Mouse (Mus musculus) adrenal gland, adult (tissue): ENCODE data around the gene Pou3f1.
"Not testable (repeated sequence)": the region's sequence is repeated elsewhere in the genome, so short reads cannot be mapped to it uniquely, and the experiment has no call there.

Source experiments
- DNase-seq, 2 experiments: peaks; one replicate each; pipeline ENCODE4 v3.0.0; 2022 to 2023; ENCODE audit warnings: low spot score in 1 of 2; ENCODE audit not compliant: inconsistent age in 2 of 2

Pou3f1 gene

DNA sequence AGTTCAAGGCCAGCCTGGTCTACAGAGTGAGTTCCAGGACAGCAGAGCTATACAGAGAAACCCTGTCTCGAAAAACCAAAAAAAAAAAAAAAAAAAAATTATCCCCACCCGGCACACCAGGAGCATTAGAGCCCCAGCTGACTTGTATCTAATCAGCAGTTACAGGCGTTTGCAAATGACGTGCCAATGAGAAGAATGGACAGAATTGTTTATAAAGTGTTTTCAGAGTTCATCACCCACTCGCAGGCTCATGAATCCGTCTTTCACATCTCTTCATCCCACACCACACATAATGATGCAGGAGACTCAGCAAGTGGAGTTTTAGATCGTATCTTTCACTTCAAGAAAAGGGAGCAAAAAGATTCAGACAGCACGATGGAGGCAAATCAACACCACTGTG lies 28.8 kb downstream of the Pou3f1 start:
- no peak for DNase-seq

DNA sequence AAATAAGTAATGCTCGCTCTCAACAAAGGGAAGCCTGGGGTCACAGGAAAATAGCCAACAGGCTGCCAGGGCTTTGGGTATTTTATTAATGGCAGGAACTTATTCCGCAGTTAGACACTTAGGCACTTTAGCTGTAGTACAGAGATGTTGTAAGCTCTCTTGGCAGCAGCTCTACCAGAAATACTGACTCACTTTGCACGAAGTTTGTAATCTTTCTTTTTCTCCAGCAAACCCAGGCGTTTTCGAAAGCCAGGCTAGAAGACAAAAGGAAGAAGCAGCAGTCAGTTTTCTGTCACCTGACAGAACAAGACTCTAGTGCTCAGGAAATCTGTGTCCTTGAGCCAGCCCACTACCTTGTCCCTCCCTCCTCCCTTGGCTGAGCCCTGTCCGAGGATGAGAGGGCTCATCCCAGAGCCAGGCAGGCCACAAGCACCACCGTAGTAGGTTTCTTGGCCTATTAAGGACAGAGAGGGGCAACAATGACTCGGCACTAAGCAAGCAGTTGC lies 29.3 kb downstream of the Pou3f1 start:
- peak; percentile 55 to 89 for DNase-seq

DNA sequence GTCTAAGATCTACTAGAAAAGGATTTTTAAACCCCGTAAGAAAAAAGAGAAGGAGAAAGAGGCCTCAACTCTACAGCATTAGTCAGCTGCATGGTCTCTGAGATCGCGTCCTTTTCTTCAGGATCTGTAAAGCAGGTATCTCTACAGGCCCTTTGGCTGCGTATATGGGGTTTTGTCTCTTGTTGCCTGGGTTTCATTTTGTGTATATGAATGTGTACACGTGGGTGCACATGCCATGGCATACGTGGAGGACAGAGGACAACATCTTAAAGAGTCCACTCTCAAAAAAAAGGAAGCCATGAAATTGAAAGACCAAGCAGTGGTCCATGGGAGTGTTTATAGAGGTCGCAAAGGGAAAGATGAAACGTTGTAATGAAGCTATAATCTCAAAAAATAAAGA lies 34.8 kb downstream of the Pou3f1 start:
- DNase-seq, result no peak

DNA sequence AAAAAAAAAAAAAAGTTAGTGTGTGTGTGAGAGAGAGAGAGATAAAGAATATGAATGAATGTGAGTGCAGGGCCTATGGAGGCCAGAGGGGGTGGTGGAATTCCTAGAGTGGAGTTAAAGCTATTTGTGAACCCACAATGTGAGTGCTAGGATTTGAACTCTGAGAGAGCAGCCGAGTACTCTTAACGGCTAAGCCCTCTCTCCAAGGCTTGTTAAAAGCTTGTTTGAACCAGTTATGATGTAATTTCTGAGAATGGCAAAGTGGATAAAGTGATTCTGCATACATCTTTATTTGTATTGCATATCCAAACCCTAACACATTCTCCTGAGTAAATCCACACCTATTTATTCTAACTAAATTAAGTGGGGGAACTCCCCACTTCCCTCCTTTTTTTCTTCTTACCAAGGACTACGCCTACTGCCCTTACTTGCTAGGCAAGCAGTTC lies 35.8 kb downstream of the Pou3f1 start:
- no peak for DNase-seq

DNA sequence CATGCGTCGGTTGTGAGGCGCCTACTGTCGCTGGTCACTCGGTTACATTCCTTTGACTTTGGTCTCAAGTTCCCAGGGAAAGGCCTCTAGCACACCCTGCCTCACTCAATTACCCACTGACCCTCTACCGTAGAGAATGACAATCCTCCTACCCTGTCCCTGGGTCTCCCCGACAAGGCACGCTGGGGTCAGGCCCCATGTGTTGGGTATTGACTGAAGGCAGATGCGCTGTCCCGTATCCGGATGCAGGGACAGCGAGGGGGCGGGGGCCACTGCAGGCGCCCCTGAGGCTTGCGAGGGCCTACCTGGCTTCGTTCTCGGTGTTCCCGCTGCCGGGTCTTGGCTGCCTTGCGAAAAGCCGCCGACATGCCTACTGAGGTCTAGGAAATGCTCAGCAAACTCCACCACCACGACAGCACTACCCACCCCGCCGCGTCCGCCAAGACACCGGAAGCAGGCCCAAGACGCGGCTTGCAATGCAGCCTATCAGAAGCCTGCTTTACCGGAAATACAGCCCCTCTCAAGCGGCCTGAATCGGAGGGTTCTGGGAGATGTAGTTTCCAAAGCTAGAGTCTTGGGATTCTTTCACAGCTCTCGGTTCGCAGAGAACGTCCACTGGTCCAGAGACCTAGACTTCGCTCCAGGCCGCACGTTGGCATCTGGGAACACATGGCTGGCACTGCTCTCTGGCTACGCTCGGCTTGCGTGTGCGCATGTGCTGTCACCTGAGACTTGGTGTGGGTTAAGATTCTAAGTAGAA lies 36.7 kb downstream of the Pou3f1 start, which contains the start of gene Utp11:
Gene Utp11 (minus strand): TSS at position 466 of the 760 bp plus-strand sequence.
- peak; percentile 90 to 96 for DNase-seq

DNA sequence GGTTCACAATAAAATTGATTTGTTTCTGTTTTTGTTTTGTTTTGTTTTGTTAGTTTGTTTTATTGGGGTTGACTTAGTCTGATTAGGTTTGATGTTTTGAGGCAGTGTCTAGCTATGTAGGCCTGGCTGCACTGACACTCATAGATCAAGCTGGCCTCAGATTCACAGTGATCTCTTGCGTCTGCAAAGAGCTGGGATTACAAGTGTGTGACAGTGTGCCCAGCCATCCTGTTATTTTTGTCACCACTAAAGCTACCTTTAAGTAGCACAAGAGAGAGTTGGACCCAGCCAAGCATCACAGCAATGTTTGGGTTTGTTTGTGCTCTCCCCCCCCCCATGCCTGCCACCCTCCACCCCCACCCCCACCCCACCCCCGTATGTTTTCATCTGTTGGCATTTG lies 38.0 kb downstream of the Pou3f1 start:
- DNase-seq, result no peak

DNA sequence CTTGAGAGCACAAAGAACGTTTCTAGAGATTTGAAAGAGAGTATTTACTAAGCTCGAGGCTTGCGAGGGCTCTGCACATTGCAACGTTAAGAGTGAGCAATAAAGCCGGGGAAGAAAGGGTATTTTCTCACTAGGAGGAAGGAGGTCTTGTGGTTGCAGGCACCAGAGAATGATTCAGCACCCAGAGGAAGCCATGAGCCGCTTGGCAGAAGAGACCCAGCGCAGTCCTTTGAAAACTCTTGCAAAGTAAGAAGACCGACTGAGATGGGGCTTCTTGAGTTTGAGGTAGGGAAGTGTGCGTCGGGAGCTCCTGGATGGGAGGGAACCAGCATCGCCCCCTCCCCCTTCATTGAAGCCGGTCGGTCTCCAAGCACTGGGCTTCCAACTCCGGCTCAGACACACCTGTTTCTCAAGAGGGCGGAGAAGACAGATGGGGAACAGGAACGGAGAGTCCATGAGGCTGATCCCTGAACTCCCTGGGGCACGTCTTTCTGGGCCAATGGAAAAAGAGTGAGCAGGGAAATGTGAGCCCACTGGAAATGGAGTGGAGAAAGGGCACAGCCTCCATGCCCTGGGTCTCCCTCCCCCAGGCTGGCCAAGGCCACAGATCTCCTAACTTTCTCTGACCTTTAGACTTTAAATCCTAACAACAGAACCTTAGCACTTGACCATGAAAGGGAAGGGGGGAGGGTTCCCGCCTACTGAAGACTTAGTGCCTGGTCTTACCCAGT lies 39.3 kb downstream of the Pou3f1 start:
- DNase-seq, result no peak

DNA sequence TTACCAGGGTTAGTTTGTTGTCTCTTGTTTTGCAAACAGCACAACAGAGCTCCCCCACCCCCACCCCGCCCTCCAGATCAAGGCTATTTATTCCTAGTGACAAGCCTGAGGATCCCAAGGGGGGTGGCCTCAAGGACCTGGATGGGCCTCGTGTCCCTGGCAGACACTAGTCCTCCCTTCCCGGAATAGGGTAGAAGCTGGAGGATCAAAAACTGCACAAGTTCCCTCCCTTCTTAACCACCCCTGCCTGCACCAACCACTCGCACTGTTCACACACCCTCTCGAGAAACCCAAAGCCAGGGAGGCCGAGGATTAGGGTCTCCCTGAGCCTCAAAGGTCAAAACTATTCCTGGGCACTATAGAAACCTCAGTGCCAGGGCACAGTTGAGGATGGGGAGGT lies 43.2 kb downstream of the Pou3f1 start:
- DNase-seq, result peak in 1 of 2 experiments; percentile 69

DNA sequence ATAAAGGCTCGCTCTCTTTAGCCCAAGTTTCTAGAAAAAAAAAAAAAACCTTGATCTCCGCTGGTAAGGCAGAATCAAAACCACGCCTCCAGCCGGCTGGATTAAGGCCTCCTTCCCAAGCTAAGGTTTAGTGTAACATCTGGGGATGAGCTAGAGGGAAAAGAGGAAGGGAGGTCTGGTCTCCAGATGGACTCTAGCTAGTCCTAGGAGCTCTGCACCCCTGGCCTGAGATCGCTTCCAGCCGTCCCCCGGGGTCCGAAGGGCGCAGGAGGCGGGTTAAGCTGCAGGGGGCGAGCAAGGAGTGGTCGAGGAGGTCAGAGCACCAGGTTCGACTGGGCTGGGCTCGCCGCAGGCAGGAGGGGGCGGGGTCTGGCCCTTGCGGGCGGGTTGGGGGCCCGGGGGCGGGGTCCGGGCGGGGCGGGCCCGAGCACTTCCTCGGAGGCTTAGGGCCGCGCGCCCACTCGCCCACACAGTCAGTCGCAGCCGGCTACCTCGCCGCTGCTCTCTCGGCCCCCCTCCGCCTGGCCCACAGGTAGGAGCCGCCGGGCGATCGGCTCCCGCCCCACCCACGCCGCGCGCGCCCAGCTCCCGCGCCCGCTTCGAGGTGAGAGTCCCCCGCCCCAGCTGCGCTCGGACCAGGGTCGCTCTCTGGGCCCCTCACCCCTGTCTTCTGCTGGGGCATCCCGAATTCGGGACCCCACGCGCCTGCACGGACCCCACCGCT lies 43.8 kb downstream of the Pou3f1 start, which contains the start of gene Fhl3:
Gene Fhl3 (plus strand): TSS at position 454 of the 724 bp plus-strand sequence.
- peak; percentile 73 to 87 for DNase-seq

DNA sequence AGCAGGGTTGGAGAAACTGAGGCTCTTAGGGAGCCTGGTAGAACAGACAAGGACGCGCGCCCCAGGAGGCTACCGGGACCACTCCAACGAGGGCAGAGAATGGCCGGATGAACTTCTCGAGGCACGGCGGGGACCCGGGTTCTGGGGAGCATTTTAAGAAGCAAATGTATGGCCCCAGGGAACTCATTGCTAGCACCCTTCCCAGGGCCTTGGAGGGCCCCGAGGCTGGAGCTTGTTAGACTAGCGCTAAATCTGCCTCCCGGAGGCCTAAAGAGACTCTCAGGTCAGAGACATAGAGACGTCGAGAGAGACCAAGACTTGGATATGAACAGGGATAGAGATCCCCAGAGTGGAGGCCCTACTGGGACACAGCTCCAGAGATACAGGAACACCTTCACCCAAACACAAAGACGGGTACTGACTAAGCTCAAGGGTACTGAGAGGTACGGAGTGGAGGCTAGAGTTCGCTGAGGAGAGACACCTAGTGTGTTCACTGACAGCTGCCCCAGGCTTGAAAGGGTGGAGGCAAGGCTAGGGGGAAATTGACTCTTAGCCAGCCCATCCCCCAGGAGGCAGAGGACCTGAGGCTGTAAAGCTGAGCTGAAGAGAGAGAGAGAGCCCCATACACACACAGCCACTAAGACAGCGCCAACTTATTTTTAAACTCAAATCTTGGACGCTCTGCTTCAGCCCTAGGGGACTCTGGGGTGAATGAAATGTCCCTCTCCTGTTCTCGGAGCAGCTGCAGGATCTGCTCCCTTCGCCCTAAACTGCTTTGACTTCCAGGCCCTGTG lies 44.6 kb downstream of the Pou3f1 start:
- DNase-seq, result peak; percentile 40 to 71

DNA sequence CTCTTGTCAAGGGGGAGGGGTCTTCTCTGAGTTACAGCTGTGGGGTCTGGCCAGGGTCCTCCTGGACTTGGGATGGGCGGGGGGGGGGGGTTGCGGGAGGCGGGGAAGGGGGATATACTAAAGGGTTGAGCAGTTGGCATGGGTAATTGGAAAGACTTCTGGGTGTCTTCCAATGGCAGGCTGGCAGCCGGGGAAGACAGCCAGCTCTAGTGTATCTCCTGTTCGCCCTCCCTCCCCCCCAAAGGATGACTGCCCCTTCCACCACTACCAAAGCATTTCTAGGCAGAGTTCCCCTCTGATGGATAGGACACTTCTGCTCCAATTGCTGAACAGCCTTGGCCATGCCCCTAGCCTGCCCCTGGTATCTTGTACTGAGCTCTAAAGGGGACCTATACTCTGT lies 45.3 kb downstream of the Pou3f1 start:
- DNase-seq, result no peak

DNA sequence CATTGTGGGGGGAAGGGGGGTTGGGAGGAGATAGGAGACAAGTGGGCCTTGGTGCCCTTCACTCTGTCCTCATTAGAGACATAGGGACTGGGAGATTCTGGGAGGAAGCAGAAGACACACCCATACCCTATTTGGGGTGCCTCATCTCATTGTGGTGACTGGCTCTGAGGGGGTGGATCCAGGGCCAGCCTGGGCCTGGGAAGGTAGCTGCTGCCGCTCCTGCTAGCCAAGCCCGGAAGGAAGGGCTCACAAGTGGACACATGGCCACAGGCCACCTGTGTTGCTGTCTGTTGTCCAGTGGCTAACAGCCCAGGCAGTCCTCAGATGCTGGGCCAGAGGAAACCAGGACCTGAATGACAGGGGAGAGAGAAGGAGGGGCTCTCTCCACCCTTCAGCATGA lies 46.8 kb downstream of the Pou3f1 start:
- peak in 1 of 2 experiments; percentile 62 for DNase-seq

DNA sequence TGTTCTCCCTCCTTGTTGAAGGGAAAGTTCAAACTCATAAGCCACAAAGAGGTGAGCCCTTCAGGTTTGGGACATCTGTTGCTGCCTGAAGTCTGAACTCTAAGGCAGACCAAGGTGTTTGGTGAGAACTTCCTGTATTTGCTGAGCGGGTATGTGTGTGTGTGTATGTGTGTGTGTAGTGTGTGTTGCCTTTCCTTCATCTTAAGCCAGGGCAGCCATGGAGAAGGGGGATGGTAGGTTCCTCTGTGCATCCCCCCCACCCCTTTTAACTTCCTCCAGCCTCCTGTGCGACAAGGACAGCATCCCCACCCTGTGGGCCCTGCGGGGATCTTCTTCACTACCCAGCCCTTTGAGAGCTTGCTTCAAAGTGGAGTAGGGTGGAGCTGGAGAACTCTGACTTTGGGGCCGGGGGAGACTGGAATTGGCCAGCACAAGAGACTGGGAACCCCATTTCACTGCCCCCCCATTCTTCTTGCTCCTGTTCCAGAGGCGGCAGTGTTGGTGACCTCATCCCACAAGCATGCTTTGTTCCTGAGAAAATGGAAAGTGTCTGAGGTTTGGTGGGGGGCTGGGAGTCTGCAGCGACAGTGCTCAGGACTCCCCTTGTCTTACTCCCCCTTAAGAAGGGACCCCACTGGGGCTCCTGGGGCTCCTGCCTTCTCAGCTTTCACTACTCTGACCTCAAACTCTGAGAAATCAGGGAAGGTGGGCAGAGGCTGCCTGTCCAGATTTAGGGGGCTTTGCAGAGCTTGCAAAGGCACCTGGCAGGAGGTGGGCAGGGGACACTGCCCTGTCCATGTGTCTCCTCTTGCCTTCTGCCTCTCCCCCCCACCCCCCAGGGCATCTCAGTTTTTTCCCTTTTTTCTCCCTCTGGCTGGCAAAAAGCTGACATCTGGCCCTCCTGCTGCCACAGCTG lies 47.5 kb downstream of the Pou3f1 start:
- peak; percentile 65 to 77 for DNase-seq

DNA sequence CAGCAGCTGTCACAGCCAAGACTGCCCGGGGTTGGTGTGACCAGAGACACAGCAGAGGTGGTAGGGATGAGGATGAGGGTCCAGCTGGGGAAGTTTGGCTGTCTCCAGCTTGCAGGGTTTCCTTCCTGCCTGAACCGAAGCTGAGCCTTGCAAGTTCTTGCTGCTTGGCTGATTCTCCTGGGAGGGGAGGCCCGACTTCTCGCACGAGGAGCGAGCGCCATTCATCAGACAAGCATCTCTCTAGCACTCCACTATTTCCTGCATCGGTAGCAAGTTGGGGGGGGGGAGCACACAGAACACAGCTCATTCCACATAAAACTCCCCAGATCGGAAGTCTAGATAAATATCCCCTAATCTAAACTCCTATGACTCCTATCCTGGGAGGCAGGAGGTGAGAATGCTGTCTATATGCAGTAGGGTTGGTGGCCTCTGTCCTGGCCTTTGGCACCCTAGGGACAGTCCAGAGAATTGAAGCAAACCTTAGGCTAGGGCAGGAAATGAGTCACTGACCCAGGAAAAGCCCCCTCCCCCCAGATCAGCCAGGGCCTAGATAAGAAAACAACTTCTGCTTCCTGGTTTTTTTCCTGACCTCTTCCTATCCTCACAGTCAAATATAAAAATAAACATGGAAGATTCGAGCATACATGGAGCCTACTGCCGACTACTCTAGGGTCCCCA lies 48.3 kb downstream of the Pou3f1 start:
- DNase-seq, result peak; percentile 48 to 73

DNA sequence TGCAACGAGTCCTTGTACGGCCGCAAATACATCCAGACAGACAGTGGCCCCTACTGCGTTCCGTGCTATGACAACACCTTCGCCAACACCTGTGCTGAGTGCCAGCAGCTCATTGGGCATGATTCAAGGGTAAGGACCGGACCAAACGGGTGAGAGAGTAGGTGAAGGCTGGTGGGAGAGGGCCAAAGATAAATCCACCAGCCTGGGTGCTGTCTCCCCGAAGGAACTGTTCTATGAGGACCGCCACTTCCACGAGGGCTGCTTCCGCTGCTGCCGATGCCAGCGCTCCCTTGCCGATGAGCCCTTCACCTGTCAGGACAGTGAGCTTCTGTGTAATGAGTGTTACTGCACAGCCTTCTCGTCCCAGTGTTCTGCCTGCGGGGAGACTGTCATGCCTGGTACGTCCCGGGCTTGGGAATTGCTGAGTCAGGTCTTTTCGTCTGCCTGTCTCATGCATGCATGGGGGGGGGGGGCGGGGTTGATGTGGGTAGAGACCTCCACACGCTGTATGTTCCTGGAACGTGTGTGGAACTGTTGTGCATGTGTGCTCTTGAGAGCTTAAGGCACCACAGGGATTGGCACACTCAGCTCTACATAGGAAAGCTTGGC lies 49.2 kb downstream of the Pou3f1 start:
- DNase-seq, result peak in 1 of 2 experiments; percentile 39

DNA sequence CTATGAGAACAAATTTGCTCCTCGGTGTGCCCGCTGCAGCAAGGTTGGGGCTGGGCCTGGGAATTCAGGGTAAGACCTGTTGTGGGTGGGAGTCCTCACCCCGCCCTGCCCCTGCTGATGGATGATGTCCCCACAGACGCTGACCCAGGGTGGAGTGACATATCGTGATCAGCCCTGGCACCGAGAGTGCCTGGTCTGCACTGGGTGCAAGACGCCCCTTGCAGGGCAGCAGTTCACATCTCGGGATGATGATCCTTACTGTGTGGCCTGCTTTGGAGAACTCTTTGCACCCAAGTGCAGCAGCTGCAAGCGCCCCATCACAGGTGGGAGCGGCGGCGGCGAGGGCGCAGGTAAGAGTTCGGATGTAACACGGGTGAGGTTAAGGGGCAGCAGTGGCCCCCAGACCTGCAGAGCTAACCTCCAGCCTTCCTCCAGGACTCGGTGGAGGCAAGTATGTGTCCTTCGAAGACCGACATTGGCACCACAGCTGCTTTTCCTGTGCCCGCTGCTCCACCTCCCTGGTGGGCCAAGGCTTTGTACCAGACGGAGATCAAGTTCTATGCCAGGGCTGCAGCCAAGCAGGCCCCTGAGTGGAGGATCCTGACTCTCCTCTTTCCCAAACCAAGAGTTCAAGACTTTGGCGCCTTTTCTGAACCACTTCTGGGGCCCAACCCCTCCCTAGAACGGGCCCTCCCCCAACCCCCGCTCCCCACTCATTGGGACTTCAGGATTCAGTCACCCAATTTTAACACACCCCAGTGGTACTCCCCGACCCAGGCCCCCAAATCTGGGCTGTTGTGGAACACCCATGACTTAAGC lies 51.0 kb downstream of the Pou3f1 start:
- DNase-seq, result peak; percentile 50

DNA sequence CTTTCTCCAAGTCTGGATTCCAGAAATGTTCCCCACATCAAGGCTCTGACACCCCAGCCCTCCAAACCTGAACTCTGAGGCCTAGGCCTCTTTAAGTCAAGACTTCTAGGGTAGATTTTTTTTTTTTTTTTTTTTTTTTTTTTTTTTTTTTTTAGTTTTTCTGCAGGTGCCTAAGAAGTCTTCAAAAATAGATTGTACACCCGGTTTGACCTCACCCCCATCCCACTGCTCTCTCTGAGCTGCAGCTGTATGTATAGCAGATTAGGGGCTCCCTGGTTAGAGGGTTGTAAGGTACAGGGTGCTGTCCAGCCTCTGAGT lies 51.6 kb downstream of the Pou3f1 start:
- DNase-seq, result not testable (repeated sequence)
